Mouse (Mus musculus): ENCODE data around the gene Srrm4.

DNA sequence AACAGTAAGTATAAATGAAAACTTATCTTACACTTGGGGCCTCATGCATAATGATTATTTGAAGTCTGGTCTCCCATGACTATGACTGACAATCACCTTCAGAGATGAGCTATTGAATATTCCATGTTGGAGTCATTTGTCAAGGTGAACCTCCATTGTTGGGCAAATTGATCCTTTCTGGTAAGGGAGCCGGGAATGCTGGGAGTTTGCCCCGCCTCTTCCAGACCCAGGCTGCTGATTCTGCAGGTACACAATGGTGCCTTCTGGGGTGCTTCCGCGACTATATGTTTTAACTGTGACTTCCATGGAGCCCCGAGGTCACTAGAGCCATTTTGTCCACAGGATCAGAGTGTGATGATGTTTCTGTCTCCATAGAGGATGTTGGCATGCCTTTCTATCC is 195.5 kb downstream of the Srrm4 start:
- TF ChIP-seq POLR2A (IDR thresholded peaks at IDR 0.05; ENCODE audit: control insufficient read depth, low read depth, low read length), result no peak
- no peak for TF ChIP-seq CTCF (IDR thresholded peaks at IDR 0.05; ENCODE audit: control insufficient read depth, insufficient read depth, insufficient replicate concordance, low read depth, low read length)

Measured in testis, adult 2 months (tissue).